In genomic region chr11:69419813-69420553, GRCm38 (mm10) we compare ENCODE assay signal across 8 mouse cellular contexts. TPM values are rescaled to one million over a fixed set of nuclear protein-coding genes. Genes with fewer than 3 reads are reported as not detected.
DNase-seq lines count a peak whose midpoint lies in the region; ATAC-seq and TF ChIP-seq lines count a peak whose summit lies in the region.

No protein-coding gene starts in this region.

- no peak for ATAC-seq in lung, embryonic 15.5 days (ENCODE audit: borderline replicate concordance, extremely low read depth, low FRiP score, low TSS enrichment)

- no peaks in the 10 kb centered on the region for H3K36me3 ChIP-seq in heart, adult 2 months (ENCODE audit: control insufficient read depth, insufficient read depth, low read length)
- H3K36me3 ChIP-seq in lung, embryonic 15.5 days: no peaks in the 10 kb centered on the region

- DNase-seq in left cerebral cortex, adult 2 months (ENCODE audit: extremely low spot score in 1 of 2, low spot score in 2 of 2): no peak
- DNase-seq in left cerebral cortex, adult 18-20 months (ENCODE audit: low spot score in 2 of 2): no peak
- DNase-seq in cerebellum, postnatal 14 days: peak; percentile 43 to 58
- peak; percentile 74 to 80 for DNase-seq in heart, adult 2 months
- DNase-seq in kidney, adult 18-20 months: peak; percentile 79
- DNase-seq in retina, postnatal 1 day: peak; percentile 57
- no peak for DNase-seq in left cerebral cortex, adult 9 months (ENCODE audit: low spot score in 2 of 2)

- intact Hi-C loops in left cerebral cortex, adult 2 months (cut with DNase I): loop anchor here (5.0 to 10.0 kb wide), 2 partner anchors 162 to 245 kb away; partner anchors contain the start of genes Cd68, Mpdu1, Trp53 and Wrap53
- intact Hi-C loops in heart, adult 2 months (cut with DNase I): loop anchor here (1.0 to 10.0 kb wide), 5 partner anchors 13 to 575 kb away; partner anchors contain the start of genes Gabarap and Phf23

- peak overlapping the region; percentile 57 for H3K4me3 ChIP-seq in left cerebral cortex, adult 2 months
- H3K4me3 ChIP-seq in heart, adult 2 months: peak overlapping the region; percentile 56
- peak overlapping the region; percentile 62 for H3K4me3 ChIP-seq in lung, embryonic 15.5 days

- H3K4me2 ChIP-seq in lung, embryonic 15.5 days: peak overlapping the region; percentile 91

- WGBS in heart, adult 2 months: under 1% methylated on average over 30 of the region's 31 CpGs
- WGBS in lung, embryonic 15.5 days: under 1% methylated on average over 31 of the region's 31 CpGs

- no peaks in the 10 kb centered on the region for H3K79me2 ChIP-seq in heart, adult 2 months (replicated peaks; ENCODE audit: control insufficient read depth, insufficient read depth, low read length)

- no peak for TF ChIP-seq POLR2A in heart, adult 2 months (IDR thresholded peaks at IDR 0.05; ENCODE audit: insufficient read depth, low read depth, low read length)

- peak overlapping the region; percentile 99; the same call in 1 of the 2 replicates for H3K27ac ChIP-seq in left cerebral cortex, adult 2 months
- peak overlapping the region; percentile 91 for H3K27ac ChIP-seq in heart, adult 2 months
- H3K27ac ChIP-seq in lung, embryonic 15.5 days: peak overlapping the region; percentile 96

- 0 out of 2 replicates have a peak, but pooled peaks have one; percentile 20 for TF ChIP-seq EP300 in heart, adult 2 months (IDR thresholded peaks at IDR 0.05; ENCODE audit: insufficient read depth, low read depth, low read length)

- peaks cover 4% of the 10 kb centered on the region for H3K4me1 ChIP-seq in heart, adult 2 months (ENCODE audit: control insufficient read depth, insufficient read depth, low read length)
- peaks cover 39% of the 10 kb centered on the region for H3K4me1 ChIP-seq in lung, embryonic 15.5 days

- no peaks in the 10 kb centered on the region for H3K9me3 ChIP-seq in lung, embryonic 15.5 days

- peak overlapping the region; percentile 61 for H3K9ac ChIP-seq in heart, adult 2 months (ENCODE audit: low read depth, low read length)
- peak overlapping the region; percentile 46 for H3K9ac ChIP-seq in lung, embryonic 15.5 days

- no peaks in the 10 kb centered on the region for H3K27me3 ChIP-seq in heart, adult 2 months (ENCODE audit: control insufficient read depth, insufficient read depth, low read length)
- peaks cover 21% of the 10 kb centered on the region for H3K27me3 ChIP-seq in lung, embryonic 15.5 days

- no peak for TF ChIP-seq CTCF in left cerebral cortex, adult 2 months (IDR thresholded peaks at IDR 0.05)
- TF ChIP-seq CTCF in heart, adult 2 months (IDR thresholded peaks at IDR 0.05): no peak

RNA-seq across cellular contexts. Expression of gene Kdm6b, which starts 6.5 kb away (rescaled TPM):
- total RNA-seq in left cerebral cortex, adult 2 months (2021): 10 to 100 TPM; 31.1 to 45.3 TPM
- 10 to 100 TPM; 28.2 to 32.2 TPM for total RNA-seq in left cerebral cortex, adult 18-20 months (2021)
- total RNA-seq in heart, adult 2 months (2021): 10 to 100 TPM; 19.7 to 27.8 TPM
- 6.5 and 8.6 TPM in 2 replicates for polyA plus RNA-seq in heart, adult 2 months (2012; rRNA removed)
- polyA plus RNA-seq in lung, embryonic 15.5 days (2015; fragmentation: Nextera tagmentation; extraction: Ambion mirVana): 22.7 and 23.4 TPM in 2 replicates

RNA-seq across cellular contexts. Expression of gene Tmem88, which starts 21.9 kb away (rescaled TPM):
- 1 to 10 TPM; 2.9 to 3.8 TPM for total RNA-seq in left cerebral cortex, adult 2 months (2021)
- total RNA-seq in left cerebral cortex, adult 18-20 months (2021): 1 to 10 TPM; 3.4 to 3.7 TPM
- total RNA-seq in heart, adult 2 months (2021): 10 to 100 TPM; 20.4 to 21.4 TPM
- polyA plus RNA-seq in heart, adult 2 months (2012; rRNA removed): 61.4 and 66.4 TPM in 2 replicates
- polyA plus RNA-seq in lung, embryonic 15.5 days (2015; fragmentation: Nextera tagmentation; extraction: Ambion mirVana): 46.7 and 49.8 TPM in 2 replicates

RNA-seq across cellular contexts. Expression of gene Cyb5d1, which starts 24.6 kb away (rescaled TPM):
- 10 to 100 TPM; 40.7 to 45.6 TPM for total RNA-seq in left cerebral cortex, adult 2 months (2021)
- total RNA-seq in left cerebral cortex, adult 18-20 months (2021): 10 to 100 TPM; 42.7 to 48.1 TPM
- total RNA-seq in heart, adult 2 months (2021): 10 to 100 TPM; 27.9 to 32.1 TPM
- polyA plus RNA-seq in heart, adult 2 months (2012; rRNA removed): 19.9 and 29.8 TPM in 2 replicates
- polyA plus RNA-seq in lung, embryonic 15.5 days (2015; fragmentation: Nextera tagmentation; extraction: Ambion mirVana): 28.4 and 31.5 TPM in 2 replicates

RNA-seq across cellular contexts. Expression of gene Naa38, which starts 24.7 kb away (rescaled TPM):
- total RNA-seq in left cerebral cortex, adult 2 months (2021): 100 to 1,000 TPM in 1 of 2 experiments, 10 to 100 TPM in 1; 94.0 to 113 TPM
- total RNA-seq in left cerebral cortex, adult 18-20 months (2021): 100 to 1,000 TPM; 117 to 120 TPM
- 100 to 1,000 TPM; 102 to 113 TPM for total RNA-seq in heart, adult 2 months (2021)
- 128 and 145 TPM in 2 replicates for polyA plus RNA-seq in heart, adult 2 months (2012; rRNA removed)
- polyA plus RNA-seq in lung, embryonic 15.5 days (2015; fragmentation: Nextera tagmentation; extraction: Ambion mirVana): 151 and 168 TPM in 2 replicates

RNA-seq across cellular contexts. Expression of gene Chd3, which starts 50.8 kb away (rescaled TPM):
- 100 to 1,000 TPM; 406 to 416 TPM for total RNA-seq in left cerebral cortex, adult 2 months (2021)
- total RNA-seq in left cerebral cortex, adult 18-20 months (2021): 100 to 1,000 TPM; 346 to 387 TPM
- total RNA-seq in heart, adult 2 months (2021): 10 to 100 TPM; 18.3 to 20.2 TPM
- polyA plus RNA-seq in heart, adult 2 months (2012; rRNA removed): 20.3 and 22.2 TPM in 2 replicates
- 56.7 and 59.4 TPM in 2 replicates for polyA plus RNA-seq in lung, embryonic 15.5 days (2015; fragmentation: Nextera tagmentation; extraction: Ambion mirVana)

Comparison
In these comparisons a context has a peak if more than half of its experiments do, and no peak if none do; other contexts are left out.
1. DNase-seq: peak in cerebellum, postnatal 14 days (2 of 2), heart, adult 2 months (2 of 2), kidney, adult 18-20 months (single experiment) and retina, postnatal 1 day (single experiment); none in left cerebral cortex, adult 2 months (0 of 2), left cerebral cortex, adult 18-20 months (0 of 2) and left cerebral cortex, adult 9 months (0 of 2).
2. RNA of gene Tmem88, which starts 21.9 kb away (total RNA-seq): 20.4 to 21.4 TPM in heart, adult 2 months; 2.9 to 3.8 TPM in left cerebral cortex, adult 2 months and 3.4 to 3.7 TPM in left cerebral cortex, adult 18-20 months; every median in the first group is over 4 times any median in the second.
3. Peak in every context shown above with its lines, with median percentiles within 50 percentile points of each other: H3K27ac ChIP-seq and H3K4me3 ChIP-seq.